Mouse (Mus musculus): ENCODE results near the gene Trmu.

- TF ChIP-seq CTCF (IDR thresholded peaks at IDR 0.05; ENCODE audit: low read depth, low read length) (no peak), POLR2A (IDR thresholded peaks at IDR 0.05; ENCODE audit: borderline replicate concordance, low read depth, low read length) (no peak)
Measured at GRCm38 (mm10) chr15:85897113-85897512, 18.0 kb downstream of the Trmu start.

Measured in bone marrow macrophage, adult 2 months (primary cell).